Mouse (Mus musculus) limb, embryonic 14.5 days (tissue): Measurements from ENCODE around the gene Fam192a. TPM values are rescaled to one million over a fixed set of nuclear protein-coding genes. Genes with fewer than 3 reads are reported as not detected.

Experiments used
- ATAC-seq: fragments of 200-750 bp; cut with Nextera tagmentation; 2 replicates; pipeline ENCODE4 v1.8.0; 2017; ENCODE audit warnings: low read depth, moderate number of reproducible peaks, moderate TSS enrichment; ENCODE audit not compliant: low FRiP score
- DNase-seq: peaks from one replicate; pipeline ENCODE4 v3.0.0-alpha.2; 2015; ENCODE audit warnings: low spot score
- H3K27ac ChIP-seq: fragments of 300-500 bp; sonication (generic); replicated peaks from 2 replicates; pipeline ENCODE4 v1.5.1; 2014; ENCODE audit warnings: low read depth, mild to moderate bottlenecking, low read length, moderate library complexity, mixed read lengths
- H3K27me3 ChIP-seq: fragments of 300-500 bp; sonication (generic); 2 replicates; pipeline ENCODE4 v1.6.1; 2014; ENCODE audit warnings: low read length, mixed read lengths; ENCODE audit not compliant: control insufficient read depth, insufficient read depth
- H3K36me3 ChIP-seq: fragments of 300-500 bp; sonication (generic); 2 replicates; pipeline ENCODE4 v1.6.1; 2014; ENCODE audit warnings: mild to moderate bottlenecking, low read length, moderate library complexity, mixed read lengths; ENCODE audit not compliant: control insufficient read depth, insufficient read depth
- H3K4me1 ChIP-seq: fragments of 300-500 bp; sonication (generic); 2 replicates; pipeline ENCODE4 v1.6.1; 2014; ENCODE audit warnings: antibody characterized with exemption, low read length, mixed read lengths; ENCODE audit not compliant: control insufficient read depth, insufficient read depth
- H3K4me2 ChIP-seq: fragments of 300-500 bp; sonication (generic); replicated peaks from 2 replicates; pipeline ENCODE4 v1.6.1; 2014; ENCODE audit warnings: low read depth, mild to moderate bottlenecking, low read length, moderate library complexity; ENCODE audit not compliant: severe bottlenecking
- H3K4me3 ChIP-seq: fragments of 300-500 bp; sonication (generic); replicated peaks from 2 replicates; pipeline ENCODE4 v1.5.1; 2014; ENCODE audit warnings: low read length
- H3K9ac ChIP-seq: fragments of 300-500 bp; sonication (generic); 2 replicates; pipeline ENCODE4 v1.6.1; 2014; ENCODE audit warnings: mild to moderate bottlenecking, low read depth, low read length, moderate library complexity; ENCODE audit not compliant: severe bottlenecking
- H3K9me3 ChIP-seq: fragments of 300-500 bp; sonication (generic); 2 replicates; pipeline ENCODE4 v1.6.1; 2016; ENCODE audit warnings: low read length; ENCODE audit not compliant: control insufficient read depth
- POLR2A ChIP-seq: fragments of 200-500 bp; IDR thresholded peaks from 2 replicates; pipeline ENCODE4 v1.8.0; 2012; ENCODE audit warnings: inconsistent platforms, mild to moderate bottlenecking, moderate library complexity, borderline replicate concordance; ENCODE audit not compliant: insufficient read depth, insufficient read length; ENCODE audit errors: extremely low read depth
- WGBS: fragments of 180-500 bp; shearing (Covaris S2); extraction: QIAGEN DNeasy Blood & Tissue Kit; methylation state at CpG from one replicate; pipeline ENCODE4 v1.1.7; 2014; 5-methylcytosine and 5-hydroxymethylcytosine counted together
- polyA plus RNA-seq, 2 experiments: library from polyadenylated mRNA; depleted of rRNA in 1 of 2; stranded (reverse) in 1 of 2; unstranded in 1 of 2; fragments of >200 nt; fragmentation: Nextera tagmentation in 1 of 2; extraction: Ambion mirVana in 1 of 2; gene quantifications; 2 replicates each; pipeline versions ENCODE4 v1.2.1 to v1.2.3; 2012 to 2014

The Fam192a gene
- polyA plus RNA-seq, 2 experiments: 43.4 to 61.5 TPM

DNA sequence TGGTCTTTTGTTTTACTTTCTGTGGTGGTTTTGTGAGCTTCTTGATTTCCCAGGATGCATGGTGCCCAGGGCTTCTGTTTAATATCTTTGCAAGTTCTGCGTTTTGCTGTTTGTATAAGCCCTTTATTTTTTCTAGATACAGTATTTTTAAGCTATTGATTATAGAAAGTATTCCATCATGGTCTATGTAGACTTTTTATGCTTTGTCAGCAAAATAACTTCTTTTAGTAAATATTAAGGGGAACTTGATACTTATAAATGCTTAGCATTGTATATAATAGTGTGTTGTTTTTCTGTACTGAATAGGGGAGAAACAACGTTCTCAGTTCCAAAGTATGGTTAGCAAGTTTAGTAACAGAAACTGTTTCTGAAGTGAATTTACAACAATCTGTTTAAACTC is 2.2 kb upstream of the Fam192a start:
- Histone ChIP-seq H3K4me2 (no peak overlapping the region), H3K27me3 (no peaks in the 10 kb centered on the region), H3K27ac (no peak overlapping the region), H3K4me3 (no peak overlapping the region), H3K36me3 (no peaks in the 10 kb centered on the region; the same call in 1 of the 2 replicates), H3K4me1 (peaks cover 18% of the 10 kb centered on the region), H3K9ac (no peak overlapping the region), H3K9me3 (no peaks in the 10 kb centered on the region)
- TF ChIP-seq POLR2A: no peak
- WGBS: 79% methylated on average over 2 of the region's 2 CpGs
- DNase-seq (no peak), ATAC-seq (no peak)

DNA sequence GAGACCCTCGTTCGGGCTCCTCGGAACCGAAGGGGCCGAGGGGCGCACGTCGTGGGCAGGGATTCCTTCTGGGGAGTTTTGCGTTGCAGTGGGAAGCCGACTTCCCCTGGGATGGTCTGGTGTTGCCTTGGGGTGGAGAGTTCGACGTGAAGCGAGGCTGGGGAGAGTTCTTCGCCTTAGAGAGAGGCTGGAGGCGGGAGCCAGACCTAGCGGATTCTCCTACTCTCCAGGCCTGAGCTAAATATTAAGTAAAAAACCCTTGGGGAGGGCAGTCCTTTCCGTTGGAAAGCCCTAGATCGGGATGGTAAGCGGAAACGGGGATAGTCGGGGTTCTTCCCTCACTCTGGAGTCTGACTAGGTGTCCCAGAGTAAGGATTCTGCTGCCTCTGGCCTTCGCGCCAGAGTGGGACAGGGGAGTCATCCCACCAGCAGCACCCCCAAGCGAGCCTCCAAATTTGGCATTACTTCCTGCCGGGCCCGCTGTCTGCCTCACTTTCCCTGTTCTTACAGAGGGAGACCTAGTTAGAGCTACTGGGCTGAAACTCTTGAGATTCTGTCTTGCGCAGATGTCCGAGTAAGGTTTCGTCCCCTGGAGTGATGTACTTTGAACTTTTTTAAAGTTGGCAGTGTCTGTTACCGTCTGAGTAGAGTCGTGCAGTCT is 804 bp upstream of the Fam192a start:
- ATAC-seq: no peak
- under 1% methylated on average over 31 of the region's 31 CpGs for WGBS

DNA sequence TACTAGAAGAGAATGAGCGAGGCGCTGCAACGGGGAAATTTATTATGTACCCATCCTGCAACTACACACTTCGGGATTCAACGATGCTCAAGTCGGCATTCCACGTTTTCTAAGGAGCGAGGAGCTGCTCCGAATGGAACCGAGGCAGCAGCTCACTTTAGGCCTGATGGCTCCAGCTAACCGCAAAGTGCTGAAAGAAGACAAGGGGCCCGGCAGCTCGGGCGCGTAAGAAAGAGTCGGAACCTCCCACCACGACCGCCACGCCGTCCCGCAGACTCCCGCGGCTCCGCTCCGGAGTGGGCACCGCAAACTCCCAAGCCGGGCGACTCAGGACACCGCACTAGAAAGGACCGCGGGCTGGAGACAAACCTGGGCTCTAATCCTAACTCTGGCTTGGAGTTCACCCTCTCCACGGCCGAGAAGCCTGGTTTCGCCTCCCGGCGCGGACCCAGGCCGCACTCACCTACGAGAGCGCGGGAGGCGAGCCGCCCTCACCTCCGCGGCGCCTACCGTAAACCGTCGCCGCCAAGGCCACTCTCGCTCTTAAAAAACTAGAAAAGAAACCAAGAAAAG is 677 bp downstream of the Fam192a start:
- ATAC-seq: peak; percentile 14; the same call in 1 of the 2 replicates
- Histone ChIP-seq H3K27me3 (no peaks in the 10 kb centered on the region), H3K27ac (peak overlapping the region; percentile 87), H3K4me2 (peak overlapping the region; percentile 86), H3K4me1 (peaks cover 18% of the 10 kb centered on the region), H3K9me3 (no peaks in the 10 kb centered on the region), H3K9ac (peak overlapping the region; percentile 86), H3K36me3 (no peaks in the 10 kb centered on the region), H3K4me3 (peak overlapping the region; percentile 100)
- DNase-seq: no peak
- WGBS: under 1% methylated on average over 51 of the region's 51 CpGs
- no peak for TF ChIP-seq POLR2A

More for the DNA sequence above, 804 bp upstream of the Fam192a start:
- Histone ChIP-seq H3K36me3 (no peaks in the 10 kb centered on the region; the same call in 1 of the 2 replicates), H3K4me3 (peak overlapping the region; percentile 100), H3K9me3 (no peaks in the 10 kb centered on the region), H3K27me3 (no peaks in the 10 kb centered on the region), H3K9ac (peak overlapping the region; percentile 92), H3K4me2 (peak overlapping the region; percentile 88), H3K27ac (peak overlapping the region; percentile 74), H3K4me1 (peaks cover 18% of the 10 kb centered on the region)
- TF ChIP-seq POLR2A: no peak
- DNase-seq: peak; percentile 13

DNA sequence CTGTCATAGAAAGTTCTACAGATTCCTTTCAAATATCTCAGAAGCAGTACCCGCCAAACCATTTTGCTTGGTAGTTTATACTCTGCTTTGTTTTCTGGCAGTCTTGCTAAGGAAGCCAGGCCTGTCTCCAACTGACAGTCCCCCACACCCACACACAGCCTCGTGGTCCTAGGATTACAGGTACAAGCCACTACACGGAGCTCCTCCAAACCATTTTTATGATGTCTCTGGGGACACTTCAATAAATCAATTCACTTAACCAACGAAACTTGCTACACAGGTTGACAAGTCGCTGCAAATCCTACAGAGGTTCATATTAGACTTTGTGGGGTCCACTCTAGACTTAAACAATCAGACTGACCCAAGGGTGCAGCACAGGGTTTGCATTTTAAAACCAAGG is 1.3 kb downstream of the Fam192a start:
- Histone ChIP-seq H3K27me3 (no peaks in the 10 kb centered on the region), H3K4me2 (peak overlapping the region; percentile 86), H3K4me1 (peaks cover 18% of the 10 kb centered on the region), H3K4me3 (peak overlapping the region; percentile 100), H3K36me3 (no peaks in the 10 kb centered on the region), H3K27ac (no peak overlapping the region), H3K9ac (peak overlapping the region; percentile 86), H3K9me3 (no peaks in the 10 kb centered on the region)
- no peak for ATAC-seq
- TF ChIP-seq POLR2A: no peak
- 18% methylated on average over 5 of the region's 5 CpGs for WGBS
- DNase-seq: no peak

DNA sequence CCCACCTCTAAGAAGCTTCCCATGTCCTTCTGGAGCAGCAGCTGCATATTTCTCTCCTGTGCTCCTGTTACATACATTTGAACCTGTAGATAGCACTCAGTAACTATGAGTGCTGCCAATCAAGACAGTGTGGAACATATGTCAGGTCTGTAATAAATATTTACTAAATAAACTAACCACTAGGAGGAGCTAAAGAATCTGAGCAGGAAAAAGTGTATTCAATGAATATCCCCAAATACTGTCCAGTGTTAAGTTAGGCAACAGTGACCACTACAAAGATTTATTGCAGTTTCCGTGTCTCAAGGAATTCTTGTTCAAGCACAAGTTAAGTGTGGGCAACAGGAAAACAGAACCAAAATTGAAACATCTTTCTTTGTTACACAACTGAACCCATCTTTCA is 7.6 kb downstream of the Fam192a start:
- Histone ChIP-seq H3K27ac (no peak overlapping the region), H3K36me3 (peaks cover 4% of the 10 kb centered on the region), H3K4me3 (no peak overlapping the region), H3K9me3 (no peaks in the 10 kb centered on the region), H3K27me3 (no peaks in the 10 kb centered on the region), H3K4me1 (no peaks in the 10 kb centered on the region), H3K9ac (no peak overlapping the region), H3K4me2 (no peak overlapping the region)
- ATAC-seq (no peak), DNase-seq (no peak)
- 50% methylated on average over 1 of the region's 1 CpGs for WGBS
- TF ChIP-seq POLR2A: no peak
